Mouse (Mus musculus) ES-E14 (cell line): ENCODE measurements around the gene Ahr. TPM values are rescaled to one million over a fixed set of nuclear protein-coding genes. Genes with fewer than 3 reads are reported as not detected.

ENCODE experiments used
- DNase-seq: peaks from one replicate; pipeline ENCODE4 v3.0.0-alpha.2; 2013; ENCODE audit warnings: low read depth, low spot score
- H3K27ac ChIP-seq: 2 replicates; pipeline ENCODE4 v1.5.1; 2012; ENCODE audit warnings: low read depth, mild to moderate bottlenecking, low read length, moderate library complexity, mixed read lengths; ENCODE audit not compliant: poor library complexity, insufficient read depth, severe bottlenecking
- H3K36me3 ChIP-seq: 2 replicates; pipeline ENCODE4 v1.6.1; 2012; ENCODE audit warnings: mild to moderate bottlenecking, low read length, moderate library complexity, mixed read lengths; ENCODE audit not compliant: control insufficient read depth, poor library complexity, insufficient read depth, severe bottlenecking
- H3K4me1 ChIP-seq, 2 experiments: fragments of 150-350 bp in 1 of 2; sonication (generic) in 1 of 2; 2 replicates each; pipeline ENCODE4 v1.6.1; 2012; ENCODE audit warnings: low read length in 2 of 2, mild to moderate bottlenecking in 1 of 2, mixed read lengths in 1 of 2; ENCODE audit not compliant: control insufficient read depth in 2 of 2, insufficient read depth in 2 of 2, poor library complexity in 1 of 2
- H3K4me3 ChIP-seq, 2 experiments: fragments of 150-350 bp in 1 of 2; sonication (generic) in 1 of 2; 2 replicates each; pipeline ENCODE4 v1.5.1; 2012; ENCODE audit warnings: low read length in 2 of 2, low read depth in 1 of 2, mild to moderate bottlenecking in 1 of 2, mixed read lengths in 1 of 2; ENCODE audit not compliant: insufficient read depth in 1 of 2, poor library complexity in 1 of 2, severe bottlenecking in 1 of 2
- H3K9ac ChIP-seq: 2 replicates; pipeline ENCODE4 v1.6.1; 2012; ENCODE audit warnings: low read depth, mild to moderate bottlenecking, low read length, mixed read lengths; ENCODE audit not compliant: poor library complexity, insufficient read depth, severe bottlenecking
- H3K9me3 ChIP-seq: fragments of 150-350 bp; sonication (generic); 2 replicates; pipeline ENCODE4 v1.6.1; 2012; ENCODE audit warnings: low read depth, mild to moderate bottlenecking, low read length; ENCODE audit not compliant: control insufficient read depth, insufficient read depth
- CHD2 ChIP-seq: IDR thresholded peaks from 2 replicates; pipeline ENCODE4 v1.6.1; 2014; ENCODE audit warnings: mild to moderate bottlenecking, low read depth, low read length, inconsistent platforms
- HCFC1 ChIP-seq: IDR thresholded peaks from 2 replicates; pipeline ENCODE4 v1.6.1; 2012; ENCODE audit warnings: low read length, inconsistent platforms, borderline replicate concordance; ENCODE audit not compliant: insufficient read depth
- MAFK ChIP-seq: IDR thresholded peaks from 2 replicates; pipeline ENCODE4 v1.6.1; 2014; ENCODE audit warnings: mild to moderate bottlenecking, low read depth, low read length, inconsistent platforms; ENCODE audit not compliant: insufficient read depth
- ZC3H11A ChIP-seq: IDR thresholded peaks from 2 replicates; pipeline ENCODE4 v1.6.1; 2012; ENCODE audit warnings: low read depth, mild to moderate bottlenecking, inconsistent platforms, low read length, borderline replicate concordance
- ZNF384 ChIP-seq: IDR thresholded peaks from 2 replicates; pipeline ENCODE4 v1.6.1; 2012; ENCODE audit warnings: low read depth, low read length, inconsistent platforms
- in situ Hi-C, 2 experiments: fragments of 600-800 bp; cut with MboI; formaldehyde crosslinking; loops; one replicate each; pipeline ENCODE4 v1.15.1; 2025; ENCODE audit warnings: low sequenced_read_pairs in 2 of 2, inconsistent platforms in 1 of 2; ENCODE audit not compliant: unreplicated experiment in 2 of 2
- total RNA-seq: library from RNA; depleted of rRNA; stranded (reverse); fragments of 300-350 nt; gene quantifications from 2 replicates; pipeline ENCODE4 v1.2.3, GENCODE M21; 2012

Gene Ahr
- total RNA-seq, 1 experiment = 5.8 TPM

DNA sequence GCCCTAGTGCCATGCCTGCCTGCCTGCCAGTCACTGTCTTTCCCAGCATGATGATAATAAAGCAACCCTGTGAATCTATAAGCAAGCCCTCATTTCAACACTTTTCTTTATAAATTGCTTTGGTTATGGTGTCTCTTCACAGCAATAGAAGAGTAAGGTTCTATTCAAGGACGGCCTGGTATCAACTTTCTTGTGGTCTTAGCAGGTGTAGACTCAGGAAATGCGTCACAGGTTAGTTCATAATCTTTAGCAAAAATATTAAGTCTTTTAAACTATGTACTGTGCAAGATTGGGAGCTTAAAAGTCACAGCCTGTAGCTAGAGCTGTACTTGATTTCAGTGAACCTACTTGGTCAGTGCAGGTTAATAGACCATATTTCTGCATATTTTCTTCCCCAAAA lies 24.0 kb upstream of the Ahr start:
- no peak overlapping the region for H3K27ac ChIP-seq
- TF ChIP-seq HCFC1 (no peak), CHD2 (no peak), ZC3H11A (no peak), MAFK (no peak), ZNF384 (no peak)
- no peak for DNase-seq
- no peak overlapping the region for H3K9ac ChIP-seq
- H3K36me3 ChIP-seq = no peaks in the 10 kb centered on the region
- in situ Hi-C loops = no loop called here
- H3K4me3 ChIP-seq = no peak overlapping the region
- no peaks in the 10 kb centered on the region for H3K9me3 ChIP-seq
- no peaks in the 10 kb centered on the region for H3K4me1 ChIP-seq

DNA sequence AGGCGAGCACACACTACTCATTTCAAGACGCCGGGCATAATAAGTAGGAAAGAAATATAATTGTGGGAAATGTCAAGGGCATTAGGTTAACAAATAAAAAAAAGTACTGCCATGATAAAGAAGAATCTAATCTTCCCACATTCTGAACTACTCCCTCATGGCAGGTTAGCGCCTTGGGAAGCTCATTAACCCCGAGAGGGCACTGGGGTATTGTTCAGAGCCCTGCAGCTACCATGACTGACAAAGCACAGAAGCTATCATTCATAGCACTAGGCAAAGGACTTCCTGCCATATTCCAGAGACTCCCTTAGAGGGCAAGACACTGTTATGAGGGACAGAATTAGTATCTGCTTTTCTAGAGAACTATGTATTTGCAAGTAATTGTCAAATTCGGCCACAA lies 21.1 kb upstream of the Ahr start:
- Histone ChIP-seq H3K9ac (no peak overlapping the region), H3K36me3 (no peaks in the 10 kb centered on the region), H3K27ac (no peak overlapping the region), H3K4me3 (no peak overlapping the region), H3K9me3 (no peaks in the 10 kb centered on the region), H3K4me1 (no peaks in the 10 kb centered on the region)
- in situ Hi-C loops = no loop called here
- no peak for DNase-seq
- TF ChIP-seq MAFK (no peak), ZC3H11A (no peak), HCFC1 (no peak), CHD2 (no peak), ZNF384 (no peak)

DNA sequence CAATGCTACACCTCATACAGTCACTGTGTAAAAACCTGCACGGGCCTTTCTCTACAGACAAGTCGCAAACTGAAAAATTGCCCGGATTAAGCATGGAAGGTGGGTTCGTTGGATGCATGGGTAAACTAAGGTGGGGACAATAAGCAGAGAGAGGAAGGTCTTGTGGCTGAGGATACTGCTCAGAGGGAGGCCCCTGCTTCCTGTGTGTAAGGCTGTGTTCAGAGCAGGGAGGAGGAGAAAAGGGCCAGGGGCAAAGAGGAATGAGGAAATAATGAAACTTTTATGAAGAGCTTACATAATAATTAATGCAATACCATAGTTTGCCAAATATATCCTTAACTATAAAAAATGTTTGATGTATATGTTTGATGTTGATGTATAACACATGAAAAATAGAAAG lies 19.5 kb upstream of the Ahr start:
- no peak overlapping the region for H3K9ac ChIP-seq
- H3K9me3 ChIP-seq = no peaks in the 10 kb centered on the region
- no peaks in the 10 kb centered on the region for H3K4me1 ChIP-seq
- no peak for DNase-seq
- H3K4me3 ChIP-seq = no peak overlapping the region
- no peaks in the 10 kb centered on the region for H3K36me3 ChIP-seq
- TF ChIP-seq MAFK (no peak), ZNF384 (no peak), HCFC1 (no peak), CHD2 (no peak), ZC3H11A (no peak)
- in situ Hi-C loops = no loop called here
- no peak overlapping the region for H3K27ac ChIP-seq

DNA sequence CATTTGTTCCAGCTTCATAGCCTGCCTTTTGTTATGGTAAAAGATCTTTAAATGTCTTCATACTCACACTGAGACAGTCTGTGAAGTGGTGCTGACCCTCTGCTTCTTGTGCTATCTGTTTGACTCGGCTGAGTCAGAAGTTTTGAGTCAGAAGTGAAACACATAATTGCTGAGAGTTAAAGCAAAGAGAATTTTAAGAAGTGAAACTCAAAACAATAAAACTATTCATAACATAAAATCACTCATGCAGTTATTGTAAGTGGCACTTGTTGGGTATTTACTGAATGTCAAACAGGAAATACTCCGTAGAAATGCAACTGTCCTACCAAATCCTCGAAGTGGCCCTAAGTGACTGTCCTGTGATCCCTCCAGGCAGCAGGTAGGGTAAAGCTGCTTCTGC lies 18.3 kb upstream of the Ahr start:
- Histone ChIP-seq H3K4me3 (no peak overlapping the region), H3K4me1 (no peaks in the 10 kb centered on the region), H3K27ac (no peak overlapping the region), H3K36me3 (no peaks in the 10 kb centered on the region), H3K9me3 (no peaks in the 10 kb centered on the region), H3K9ac (no peak overlapping the region)
- no peak for TF ChIP-seq MAFK
- TF ChIP-seq HCFC1 = no peak
- TF ChIP-seq CHD2 = no peak
- no peak for TF ChIP-seq ZNF384
- TF ChIP-seq ZC3H11A = no peak
- DNase-seq = no peak
- in situ Hi-C loops = no loop called here

DNA sequence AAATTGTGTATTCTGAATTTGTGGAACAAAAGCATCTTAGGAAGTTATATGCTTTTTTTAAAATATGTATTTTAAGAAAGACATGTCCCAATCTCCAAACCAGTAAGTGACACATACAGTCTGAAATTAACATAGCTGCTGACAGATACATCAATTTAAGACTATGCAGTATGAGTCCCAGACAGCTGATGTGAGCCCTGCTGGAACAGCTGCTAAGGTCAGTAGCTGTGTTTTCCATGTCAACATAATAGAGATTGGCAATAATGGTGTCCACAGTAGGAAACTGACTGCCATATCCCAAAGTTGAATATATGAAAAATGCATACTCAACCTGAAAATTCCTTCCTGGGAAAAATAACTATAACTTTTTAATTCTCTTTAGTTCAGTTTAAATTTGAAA lies 15.5 kb upstream of the Ahr start:
- DNase-seq = no peak
- TF ChIP-seq HCFC1 (no peak), CHD2 (no peak), MAFK (no peak), ZC3H11A (no peak), ZNF384 (no peak)
- in situ Hi-C loops = no loop called here
- Histone ChIP-seq H3K9me3 (no peaks in the 10 kb centered on the region), H3K27ac (no peak overlapping the region), H3K9ac (no peak overlapping the region), H3K36me3 (no peaks in the 10 kb centered on the region), H3K4me3 (no peak overlapping the region), H3K4me1 (no peaks in the 10 kb centered on the region)
